Mouse (Mus musculus): ENCODE data around the gene Zfp92.

Gene Zfp92

GRCm38 (mm10) chrX:73474340-73475165, 63.7 kb downstream of the Zfp92 start:
- DNase-seq, result no peak

- no peak for DNase-seq
These were observed 64.9 kb downstream of the Zfp92 start for GRCm38 (mm10) chrX:73475658-73476256.

GRCm38 (mm10) chrX:73476621-73477020, 65.7 kb downstream of the Zfp92 start:
- DNase-seq, result peak; percentile 70 to 76

GRCm38 (mm10) chrX:73477500-73477899, 66.6 kb downstream of the Zfp92 start:
- DNase-seq, result no peak

All from kidney, postnatal 36 days (tissue).